Comparison of ENCODE assay signal across 9 mouse cellular contexts in the genomic region with DNA sequence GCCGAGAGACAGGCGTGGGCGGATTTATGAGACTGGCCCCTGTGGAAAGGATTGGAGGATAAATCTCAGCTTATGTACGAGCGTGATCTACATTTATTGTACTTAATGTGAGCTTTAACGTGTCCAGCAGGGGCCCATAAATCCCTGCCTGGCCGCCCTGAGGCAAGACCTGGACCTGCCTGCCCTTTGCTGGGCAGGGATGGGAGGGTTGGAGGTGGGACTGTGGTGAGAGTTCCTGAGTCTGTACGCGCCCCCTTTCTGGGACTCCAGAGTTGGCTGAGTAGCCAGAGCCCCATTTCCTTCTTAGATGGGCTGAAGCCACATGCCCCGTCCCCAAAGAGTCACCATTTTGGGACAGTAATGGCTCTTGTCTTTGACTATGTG.
DNase-seq lines count a peak whose midpoint lies in the region; ATAC-seq and TF ChIP-seq lines count a peak whose summit lies in the region.
"Had no signal": no experiment of that assay in that cellular context is flagged by ENCODE, and none has a peak within 500 bp of the region (broad histone marks: within the 10 kb centered on the region; RNA-seq: fewer than 3 reads in every experiment).

No protein-coding gene starts in this region.

- H3K9me3 ChIP-seq in heart, embryonic 10.5 days: no peaks in the 10 kb centered on the region
- H3K9me3 ChIP-seq in CH12.LX (replicated peaks; ENCODE audit: low read length): no peaks in the 10 kb centered on the region
- H3K9me3 ChIP-seq in forebrain, postnatal 0 days (ENCODE audit: low read length): no peaks in the 10 kb centered on the region
- H3K9me3 ChIP-seq in liver, embryonic 14.5 days (ENCODE audit: control insufficient read depth, low read length): no peaks in the 10 kb centered on the region

- H3K4me1 ChIP-seq in heart, embryonic 10.5 days: peaks cover 19% of the 10 kb centered on the region
- peaks cover 0 to 2% of the 10 kb centered on the region in 2 experiments; a peak in 2 of 4 replicates for H3K4me1 ChIP-seq in CH12.LX (ENCODE audit: control insufficient read depth in 1 of 2, insufficient read depth in 2 of 2)
- H3K4me1 ChIP-seq in forebrain, postnatal 0 days (ENCODE audit: insufficient read depth): no peaks in the 10 kb centered on the region
- peaks cover 0 to 2% of the 10 kb centered on the region in 2 experiments; a peak in 2 of 4 replicates for H3K4me1 ChIP-seq in liver, embryonic 14.5 days (replicated peaks; ENCODE audit: control insufficient read depth in 2 of 2, insufficient read depth in 2 of 2, low read length in 1 of 2)

- H3K4me2 ChIP-seq in CH12.LX (ENCODE audit: insufficient read depth, low read depth, poor library complexity, severe bottlenecking): peak overlapping the region; percentile 63
- peak overlapping the region; percentile 61 for H3K4me2 ChIP-seq in forebrain, postnatal 0 days (ENCODE audit: low read depth)
- peak overlapping the region; percentile 24 for H3K4me2 ChIP-seq in liver, embryonic 14.5 days (ENCODE audit: low read depth)

- dilution Hi-C loops in CH12.LX (cut with MboI; ENCODE audit: extremely low pct_ligation_motif_present, extremely low pct_unique_long_range_greater_than_20kb, low sequenced_read_pairs): no loop called here

- in situ Hi-C loops in CH12.LX (cut with MboI; ENCODE audit: low pct_ligation_motif_present, low pct_unique_long_range_greater_than_20kb, low sequenced_read_pairs): no loop called here

- H3K9ac ChIP-seq in CH12.LX (ENCODE audit: insufficient read depth, low read depth): no peak overlapping the region; the same call in 1 of the 2 replicates
- peak overlapping the region; percentile 55 for H3K9ac ChIP-seq in forebrain, postnatal 0 days
- H3K9ac ChIP-seq in liver, embryonic 14.5 days (replicated peaks): no peak overlapping the region

- no peaks in the 10 kb centered on the region for H3K36me3 ChIP-seq in heart, embryonic 10.5 days
- no peaks in the 10 kb centered on the region for H3K36me3 ChIP-seq in CH12.LX (replicated peaks in 1 of 2; ENCODE audit: control insufficient read depth in 1 of 2, insufficient read depth in 1 of 2, low read length in 1 of 2)
- H3K36me3 ChIP-seq in forebrain, postnatal 0 days (ENCODE audit: insufficient read depth): no peaks in the 10 kb centered on the region
- no peaks in the 10 kb centered on the region for H3K36me3 ChIP-seq in liver, embryonic 14.5 days (replicated peaks; ENCODE audit: control insufficient read depth, insufficient read depth, low read depth)

- H3K27me3 ChIP-seq in heart, embryonic 10.5 days (ENCODE audit: insufficient read depth, poor library complexity, severe bottlenecking): peaks cover 36% of the 10 kb centered on the region
- peaks cover 68% of the 10 kb centered on the region for H3K27me3 ChIP-seq in CH12.LX (replicated peaks)
- H3K27me3 ChIP-seq in forebrain, postnatal 0 days (ENCODE audit: insufficient read depth, low read length): no peaks in the 10 kb centered on the region
- peaks cover 20% of the 10 kb centered on the region for H3K27me3 ChIP-seq in liver, embryonic 14.5 days (ENCODE audit: control insufficient read depth, insufficient read depth, low read length)

- peak overlapping the region; percentile 56 for H3K4me3 ChIP-seq in heart, embryonic 10.5 days
- H3K4me3 ChIP-seq in CH12.LX (replicated peaks in 1 of 3; ENCODE audit: low read depth in 2 of 3, low read length in 2 of 3, poor library complexity in 1 of 3): no peak overlapping the region
- peak overlapping the region; percentile 30 for H3K4me3 ChIP-seq in forebrain, postnatal 0 days (ENCODE audit: low read depth, low read length)
- no peak overlapping the region for H3K4me3 ChIP-seq in liver, embryonic 14.5 days (ENCODE audit: insufficient read depth in 1 of 2, low read depth in 2 of 2, low read length in 2 of 2)

- TF ChIP-seq CTCF in CH12.LX (conservative IDR thresholded peaks at IDR 0.05 in 1 of 2, IDR thresholded peaks at IDR 0.05 in 1 of 2; ENCODE audit: low read depth in 2 of 2, low read length in 2 of 2): no peak
- no peak for TF ChIP-seq CTCF in forebrain, postnatal 0 days (IDR thresholded peaks at IDR 0.05; ENCODE audit: low read depth)
- no peak for TF ChIP-seq CTCF in liver, embryonic 14.5 days (IDR thresholded peaks at IDR 0.05; ENCODE audit: low read depth)

- ATAC-seq in forebrain, postnatal 0 days: no peak; the same call in 1 of the 2 replicates
- no peak for ATAC-seq in liver, embryonic 14.5 days (ENCODE audit: insufficient read depth)

- no peak for DNase-seq in heart, embryonic 10.5 days (ENCODE audit: low spot score)
- no peak for DNase-seq in heart, adult 8-10 months (ENCODE audit: low spot score)
- no peak for DNase-seq in CH12.LX (ENCODE audit: extremely low read depth)
- no peak for DNase-seq in forebrain, postnatal 0 days
- no peak for DNase-seq in liver, embryonic 14.5 days (ENCODE audit: low read depth in 3 of 3, low spot score in 3 of 3)
- no peak for DNase-seq in urinary bladder, postnatal 10 days (ENCODE audit: low spot score)
- DNase-seq in ovary, postnatal 14 days (ENCODE audit: low spot score): no peak
- DNase-seq in T-cell, adult 2 months (ENCODE audit: low spot score): no peak
- DNase-seq: right cerebral cortex, postnatal 25 days had no signal

- no peak for TF ChIP-seq RAD21 in CH12.LX (IDR thresholded peaks at IDR 0.05; ENCODE audit: low read depth, low read length)

- TF ChIP-seq EP300 in CH12.LX (IDR thresholded peaks at IDR 0.05; ENCODE audit: low read length): no peak
- no peak for TF ChIP-seq EP300 in liver, embryonic 14.5 days (IDR thresholded peaks at IDR 0.05; ENCODE audit: low read depth)

- no peak for TF ChIP-seq POLR2A in CH12.LX (IDR thresholded peaks at IDR 0.05; ENCODE audit: low read depth, low read length)

- H3K79me2 ChIP-seq in CH12.LX (replicated peaks; ENCODE audit: control insufficient read depth, extremely low read depth, insufficient read depth, poor library complexity, severe bottlenecking): no peaks in the 10 kb centered on the region

- WGBS in heart, embryonic 10.5 days: 18% methylated on average over 10 of the region's 10 CpGs
- WGBS in forebrain, postnatal 0 days: 14% methylated on average over 10 of the region's 10 CpGs
- 15% methylated on average over 10 of the region's 10 CpGs for WGBS in liver, embryonic 14.5 days (ENCODE audit: insufficient replicate concordance)

- H3K27ac ChIP-seq in heart, embryonic 10.5 days: peak overlapping the region; percentile 33; the same call in 1 of the 2 replicates
- no peak overlapping the region for H3K27ac ChIP-seq in CH12.LX (ENCODE audit: insufficient read depth, low read depth)
- peak overlapping the region; percentile 59 for H3K27ac ChIP-seq in forebrain, postnatal 0 days (ENCODE audit: low read depth, low read length)
- H3K27ac ChIP-seq in liver, embryonic 14.5 days: no peak overlapping the region

TF ChIP-seq in CH12.LX, 34 proteins besides CTCF, POLR2A, EP300 and RAD21:
- TF ChIP-seq CHD1 (IDR thresholded peaks at IDR 0.05; ENCODE audit: low read depth, low read length) (no peak), UBTF (IDR thresholded peaks at IDR 0.05; ENCODE audit: low read depth, low read length) (no peak), TCF12 (IDR thresholded peaks at IDR 0.05; ENCODE audit: low read depth, low read length) (no peak), USF2 (conservative IDR thresholded peaks at IDR 0.05; ENCODE audit: low read depth, low read length) (no peak), ETS1 (conservative IDR thresholded peaks at IDR 0.05; ENCODE audit: low read depth, low read length) (no peak), ZNF384 (IDR thresholded peaks at IDR 0.05; ENCODE audit: low read depth, low read length) (no peak), IRF4 (IDR thresholded peaks at IDR 0.05; ENCODE audit: low read depth, low read length) (no peak), KAT2A (IDR thresholded peaks at IDR 0.05; ENCODE audit: insufficient replicate concordance, low read length) (no peak), BHLHE40 (IDR thresholded peaks at IDR 0.05; ENCODE audit: low read depth, low read length) (no peak), POLR2AphosphoS2 (IDR thresholded peaks at IDR 0.05; ENCODE audit: low read depth, low read length) (no peak), SIN3A (IDR thresholded peaks at IDR 0.05; ENCODE audit: low read length) (no peak), GABPA (IDR thresholded peaks at IDR 0.05; ENCODE audit: insufficient replicate concordance, low read depth, low read length) (no peak)

Comparison
In these comparisons a context has a peak if more than half of its experiments do, and no peak if none do; other contexts are left out.
1. H3K27ac ChIP-seq: peak in heart, embryonic 10.5 days (single experiment) and forebrain, postnatal 0 days (single experiment); none in CH12.LX (single experiment) and liver, embryonic 14.5 days (single experiment).
2. H3K4me3 ChIP-seq: peak in heart, embryonic 10.5 days (single experiment) and forebrain, postnatal 0 days (single experiment); none in CH12.LX (0 of 3) and liver, embryonic 14.5 days (0 of 2).
3. Peak in every context shown above with its lines, with median percentiles within 50 percentile points of each other: H3K4me2 ChIP-seq.